Mouse (Mus musculus): Measurements from ENCODE around the gene Fkbp8. TPM values are rescaled to one million over a fixed set of nuclear protein-coding genes. Genes with fewer than 3 reads are reported as not detected.

The Fkbp8 gene
- total and polyA plus RNA-seq, 3 experiments = 176 to 266 (median 178) TPM

GRCm38 (mm10) chr8:70492664-70493640, 34.6 kb upstream of the Fkbp8 start, which contains the start of gene Crlf1:
Gene Crlf1, plus strand, starts transcription at chr8:70493158.
- Histone ChIP-seq H3K4me1 (ENCODE audit: control insufficient read depth in 1 of 2, insufficient read depth in 2 of 2) (peaks cover 5 to 22% of the 10 kb centered on the region in 2 experiments), H3K4me2 (ENCODE audit: insufficient read depth, low read depth, poor library complexity, severe bottlenecking) (peak within 1 kb of the TSS; percentile 93), H3K27me3 (replicated peaks) (peaks cover 95% of the 10 kb centered on the region), H3K9me3 (replicated peaks; ENCODE audit: low read length) (no peaks in the 10 kb centered on the region), H3K36me3 (replicated peaks in 1 of 2; ENCODE audit: control insufficient read depth in 1 of 2, insufficient read depth in 1 of 2, low read length in 1 of 2) (no peaks in the 10 kb centered on the region), H3K27ac (ENCODE audit: insufficient read depth, low read depth) (no peak within 1 kb of the TSS), H3K79me2 (replicated peaks; ENCODE audit: control insufficient read depth, extremely low read depth, insufficient read depth, poor library complexity, severe bottlenecking) (no peaks in the 10 kb centered on the region), H3K4me3 (replicated peaks in 1 of 3; ENCODE audit: low read depth in 2 of 3, low read length in 2 of 3, poor library complexity in 1 of 3) (peak within 1 kb of the TSS in 1 of 3 experiments; percentile 36), H3K9ac (ENCODE audit: insufficient read depth, low read depth) (no peak within 1 kb of the TSS; the same call in 1 of the 2 replicates)
- DNase-seq (ENCODE audit: extremely low read depth) = no peak
- dilution Hi-C loops (cut with MboI; ENCODE audit: extremely low pct_ligation_motif_present, extremely low pct_unique_long_range_greater_than_20kb, low sequenced_read_pairs) = no loop called here
- no peak for TF ChIP-seq MXI1 (IDR thresholded peaks at IDR 0.05; ENCODE audit: low read depth, low read length)
- TF ChIP-seq NELFE (IDR thresholded peaks at IDR 0.05; ENCODE audit: low read depth, low read length) = no peak
- no peak for TF ChIP-seq ZNF384 (IDR thresholded peaks at IDR 0.05; ENCODE audit: low read depth, low read length)
- TF ChIP-seq ZC3H11A (IDR thresholded peaks at IDR 0.05; ENCODE audit: low read depth, low read length) = no peak
- no peak for TF ChIP-seq IRF4 (IDR thresholded peaks at IDR 0.05; ENCODE audit: low read depth, low read length)
- no peak for TF ChIP-seq USF2 (conservative IDR thresholded peaks at IDR 0.05; ENCODE audit: low read depth, low read length)
- no peak for TF ChIP-seq MEF2A (IDR thresholded peaks at IDR 0.05; ENCODE audit: borderline replicate concordance, low read depth, low read length)
- no peak for TF ChIP-seq ZMIZ1 (IDR thresholded peaks at IDR 0.05; ENCODE audit: low read depth, low read length)
- in situ Hi-C loops (cut with MboI; ENCODE audit: low pct_ligation_motif_present, low pct_unique_long_range_greater_than_20kb, low sequenced_read_pairs) = no loop called here

- DNase-seq (ENCODE audit: extremely low read depth) = no peak
- in situ Hi-C loops (cut with MboI; ENCODE audit: low pct_ligation_motif_present, low pct_unique_long_range_greater_than_20kb, low sequenced_read_pairs) = no loop called here
- Histone ChIP-seq H3K9ac (ENCODE audit: insufficient read depth, low read depth) (no peak overlapping the region), H3K9me3 (replicated peaks; ENCODE audit: low read length) (no peaks in the 10 kb centered on the region), H3K27me3 (replicated peaks) (peaks cover 95% of the 10 kb centered on the region), H3K79me2 (replicated peaks; ENCODE audit: control insufficient read depth, extremely low read depth, insufficient read depth, poor library complexity, severe bottlenecking) (no peaks in the 10 kb centered on the region), H3K27ac (ENCODE audit: insufficient read depth, low read depth) (no peak overlapping the region), H3K4me3 (replicated peaks in 1 of 3; ENCODE audit: low read depth in 2 of 3, low read length in 2 of 3, poor library complexity in 1 of 3) (no peak overlapping the region), H3K4me2 (ENCODE audit: insufficient read depth, low read depth, poor library complexity, severe bottlenecking) (no peak overlapping the region), H3K4me1 (ENCODE audit: control insufficient read depth in 1 of 2, insufficient read depth in 2 of 2) (peaks cover 2 to 16% of the 10 kb centered on the region in 2 experiments; a peak in 3 of 4 replicates), H3K36me3 (replicated peaks in 1 of 2; ENCODE audit: control insufficient read depth in 1 of 2, insufficient read depth in 1 of 2, low read length in 1 of 2) (no peaks in the 10 kb centered on the region)
- TF ChIP-seq UBTF (IDR thresholded peaks at IDR 0.05; ENCODE audit: low read depth, low read length) (no peak), MEF2A (IDR thresholded peaks at IDR 0.05; ENCODE audit: borderline replicate concordance, low read depth, low read length) (no peak), E2F4 (IDR thresholded peaks at IDR 0.05; ENCODE audit: insufficient replicate concordance, low read depth, low read length) (no peak), ZC3H11A (IDR thresholded peaks at IDR 0.05; ENCODE audit: low read depth, low read length) (no peak), HCFC1 (IDR thresholded peaks at IDR 0.05; ENCODE audit: low read depth, low read length) (no peak), RAD21 (IDR thresholded peaks at IDR 0.05; ENCODE audit: low read depth, low read length) (no peak), JUN (IDR thresholded peaks at IDR 0.05; ENCODE audit: insufficient read depth, low read depth, low read length) (no peak), SMC3 (IDR thresholded peaks at IDR 0.05; ENCODE audit: low read depth, low read length) (no peak), MAFK (IDR thresholded peaks at IDR 0.05; ENCODE audit: insufficient replicate concordance, low read length) (no peak), USF1 (IDR thresholded peaks at IDR 0.05; ENCODE audit: low read depth, low read length) (no peak)
- dilution Hi-C loops (cut with MboI; ENCODE audit: extremely low pct_ligation_motif_present, extremely low pct_unique_long_range_greater_than_20kb, low sequenced_read_pairs) = no loop called here
Measured at GRCm38 (mm10) chr8:70493692-70494415, 33.7 kb upstream of the Fkbp8 start.
